Mouse (Mus musculus) kidney, embryonic 15.5 days (tissue): ENCODE measurements around the gene Ubtd1. TPM values are rescaled to one million over a fixed set of nuclear protein-coding genes. Genes with fewer than 3 reads are reported as not detected.
A peak's percentile ranks its signal among the peaks of the same experiment; 100 is the strongest.

Source experiments
- ATAC-seq: fragments of 200-750 bp; cut with Nextera tagmentation; replicated peaks from 2 replicates; pipeline ENCODE4 v1.8.0; 2017; ENCODE audit warnings: moderate TSS enrichment; ENCODE audit not compliant: low FRiP score
- H3K27ac ChIP-seq: fragments of 300-500 bp; sonication (generic); 2 replicates; pipeline ENCODE4 v1.5.1; 2015; ENCODE audit warnings: mild to moderate bottlenecking, inconsistent platforms
- H3K27me3 ChIP-seq: fragments of 300-500 bp; sonication (generic); 2 replicates; pipeline ENCODE4 v1.6.1; 2015; ENCODE audit warnings: inconsistent platforms
- H3K36me3 ChIP-seq: fragments of 300-500 bp; sonication (generic); 2 replicates; pipeline ENCODE4 v1.6.1; 2015; ENCODE audit warnings: inconsistent platforms
- H3K4me1 ChIP-seq: fragments of 300-500 bp; sonication (generic); 2 replicates; pipeline ENCODE4 v1.6.1; 2015; ENCODE audit warnings: inconsistent platforms
- H3K4me2 ChIP-seq: fragments of 300-500 bp; sonication (generic); 2 replicates; pipeline ENCODE4 v1.6.1; 2015; ENCODE audit warnings: moderate library complexity, mild to moderate bottlenecking, inconsistent platforms
- H3K4me3 ChIP-seq: fragments of 300-500 bp; sonication (generic); replicated peaks from 2 replicates; pipeline ENCODE4 v1.5.1; 2015; ENCODE audit warnings: mild to moderate bottlenecking, inconsistent platforms
- H3K9ac ChIP-seq: fragments of 300-500 bp; sonication (generic); 2 replicates; pipeline ENCODE4 v1.6.1; 2015; ENCODE audit warnings: mild to moderate bottlenecking, inconsistent platforms
- H3K9me3 ChIP-seq: fragments of 300-500 bp; sonication (generic); replicated peaks from 2 replicates; pipeline ENCODE4 v1.6.1; 2016; ENCODE audit warnings: inconsistent platforms
- WGBS: fragments of 180-500 bp; shearing (Covaris S2); methylation state at CpG from one replicate; pipeline ENCODE4 v1.1.7; 2015; ENCODE audit warnings: mixed read lengths; 5-methylcytosine and 5-hydroxymethylcytosine counted together
- polyA plus RNA-seq: library from polyadenylated mRNA; unstranded; fragments of >200 nt; fragmentation: Nextera tagmentation; extraction: Ambion mirVana; gene quantifications from 2 replicates; pipeline ENCODE4 v1.2.1, GENCODE M21; 2015

Gene Ubtd1
- polyA plus RNA-seq, 1 experiment from 2014 or later, result 32.3 TPM

GRCm38 (mm10) chr19:41997090-41997489, 15.5 kb downstream of the Ubtd1 start:
- no peaks in the 10 kb centered on the region for H3K27me3 ChIP-seq
- no peak for ATAC-seq
- H3K4me3 ChIP-seq, result no peak overlapping the region
- no peaks in the 10 kb centered on the region for H3K36me3 ChIP-seq
- peaks cover 87% of the 10 kb centered on the region for H3K4me1 ChIP-seq
- H3K27ac ChIP-seq, result 0 out of 2 replicates have a peak overlapping the region, but pooled peaks have one; percentile 86
- no peak overlapping the region for H3K9ac ChIP-seq
- H3K9me3 ChIP-seq, result no peaks in the 10 kb centered on the region
- H3K4me2 ChIP-seq, result no peak overlapping the region
- 65% methylated on average over 10 of the region's 10 CpGs for WGBS

GRCm38 (mm10) chr19:41998770-41999548, 17.4 kb downstream of the Ubtd1 start:
- Histone ChIP-seq H3K36me3 (no peaks in the 10 kb centered on the region), H3K9ac (no peak overlapping the region), H3K27me3 (no peaks in the 10 kb centered on the region), H3K27ac (peak overlapping the region; percentile 80; the same call in 1 of the 2 replicates), H3K4me1 (peaks cover 69% of the 10 kb centered on the region), H3K4me3 (no peak overlapping the region), H3K9me3 (no peaks in the 10 kb centered on the region), H3K4me2 (no peak overlapping the region)
- 87% methylated on average over 9 of the region's 9 CpGs for WGBS
- ATAC-seq, result no peak

- ATAC-seq, result no peak
- 87% methylated on average over 4 of the region's 4 CpGs for WGBS
- H3K9ac ChIP-seq, result no peak overlapping the region
- H3K9me3 ChIP-seq, result no peaks in the 10 kb centered on the region
- peaks cover 69% of the 10 kb centered on the region for H3K4me1 ChIP-seq
- no peaks in the 10 kb centered on the region for H3K27me3 ChIP-seq
- peak overlapping the region; percentile 80 for H3K27ac ChIP-seq
- no peaks in the 10 kb centered on the region for H3K36me3 ChIP-seq
- no peak overlapping the region for H3K4me3 ChIP-seq
- no peak overlapping the region for H3K4me2 ChIP-seq
These were observed 18.2 kb downstream of the Ubtd1 start for GRCm38 (mm10) chr19:41999688-42000283.

GRCm38 (mm10) chr19:42000446-42000958, 18.9 kb downstream of the Ubtd1 start:
- Histone ChIP-seq H3K27me3 (no peaks in the 10 kb centered on the region), H3K9me3 (no peaks in the 10 kb centered on the region), H3K4me3 (no peak overlapping the region), H3K36me3 (no peaks in the 10 kb centered on the region), H3K4me1 (peaks cover 69% of the 10 kb centered on the region), H3K9ac (no peak overlapping the region), H3K27ac (peak overlapping the region; percentile 80), H3K4me2 (no peak overlapping the region)
- no peak for ATAC-seq
- 20% methylated on average over 4 of the region's 4 CpGs for WGBS

- Histone ChIP-seq H3K9ac (no peak overlapping the region), H3K36me3 (no peaks in the 10 kb centered on the region), H3K9me3 (no peaks in the 10 kb centered on the region), H3K4me3 (no peak overlapping the region), H3K4me1 (peaks cover 69% of the 10 kb centered on the region), H3K27me3 (no peaks in the 10 kb centered on the region), H3K27ac (peak overlapping the region; percentile 80), H3K4me2 (no peak overlapping the region)
- WGBS, result 85% methylated on average over 12 of the region's 12 CpGs
- ATAC-seq, result no peak
These were observed 19.9 kb downstream of the Ubtd1 start for GRCm38 (mm10) chr19:42001253-42001980.

DNA sequence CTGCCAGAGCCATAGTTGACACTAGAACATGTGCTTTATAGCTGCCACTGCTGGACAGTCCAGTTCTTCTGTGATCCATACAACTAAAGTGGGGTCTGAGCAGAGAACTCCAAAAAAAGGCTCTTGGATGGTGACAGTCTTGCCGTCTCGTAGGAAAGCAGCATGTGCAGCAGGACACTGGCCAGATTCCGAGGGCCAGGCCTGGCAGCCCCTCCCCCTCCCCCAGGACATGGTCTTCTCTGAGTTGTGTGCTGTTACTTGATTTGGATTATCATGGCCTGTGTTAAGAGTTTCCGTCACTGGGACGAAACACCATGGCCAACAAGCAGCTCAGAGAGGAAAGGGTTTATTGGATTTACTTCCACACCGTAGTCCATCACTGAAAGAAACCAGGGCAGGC, 22.7 kb downstream of the Ubtd1 start:
- Histone ChIP-seq H3K4me2 (no peak overlapping the region), H3K9ac (no peak overlapping the region), H3K4me1 (peaks cover 74% of the 10 kb centered on the region), H3K27ac (peak overlapping the region; percentile 30; the same call in 1 of the 2 replicates), H3K36me3 (no peaks in the 10 kb centered on the region), H3K9me3 (no peaks in the 10 kb centered on the region), H3K4me3 (no peak overlapping the region), H3K27me3 (no peaks in the 10 kb centered on the region)
- WGBS, result 69% methylated on average over 6 of the region's 6 CpGs
- no peak for ATAC-seq

GRCm38 (mm10) chr19:42005616-42006015, 24.1 kb downstream of the Ubtd1 start:
- 67% methylated on average over 3 of the region's 3 CpGs for WGBS
- H3K9me3 ChIP-seq, result no peaks in the 10 kb centered on the region
- no peak overlapping the region for H3K4me3 ChIP-seq
- H3K9ac ChIP-seq, result no peak overlapping the region
- no peaks in the 10 kb centered on the region for H3K36me3 ChIP-seq
- peaks cover 74% of the 10 kb centered on the region for H3K4me1 ChIP-seq
- peak overlapping the region; percentile 39 for H3K27ac ChIP-seq
- ATAC-seq, result no peak
- no peaks in the 10 kb centered on the region for H3K27me3 ChIP-seq
- H3K4me2 ChIP-seq, result no peak overlapping the region

GRCm38 (mm10) chr19:42006568-42006967, 25.0 kb downstream of the Ubtd1 start:
- peak overlapping the region; percentile 39 for H3K27ac ChIP-seq
- no peak overlapping the region for H3K4me3 ChIP-seq
- H3K9ac ChIP-seq, result no peak overlapping the region
- 46% methylated on average over 8 of the region's 8 CpGs for WGBS
- peaks cover 74% of the 10 kb centered on the region for H3K4me1 ChIP-seq
- no peaks in the 10 kb centered on the region for H3K27me3 ChIP-seq
- H3K4me2 ChIP-seq, result no peak overlapping the region
- no peaks in the 10 kb centered on the region for H3K36me3 ChIP-seq
- no peak for ATAC-seq
- no peaks in the 10 kb centered on the region for H3K9me3 ChIP-seq

DNA sequence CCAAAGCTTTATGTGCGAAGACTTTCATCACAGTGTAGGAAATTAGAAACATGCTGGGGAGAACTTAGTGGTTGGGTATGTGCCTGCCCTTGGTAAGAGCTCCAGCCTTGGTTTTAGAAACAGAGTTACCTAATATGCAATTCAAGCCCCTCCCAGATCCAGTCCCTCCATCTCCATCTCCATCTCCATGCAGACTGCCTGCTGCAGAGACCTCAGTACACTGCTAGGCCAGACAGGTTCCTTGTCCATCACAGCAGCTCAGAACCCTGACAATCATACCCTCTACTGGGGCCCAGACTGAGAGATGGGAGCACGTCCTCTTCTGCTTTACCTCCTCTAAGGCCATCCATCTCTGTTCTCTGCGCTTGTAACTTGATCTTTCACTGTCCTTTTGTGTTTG, 27.0 kb downstream of the Ubtd1 start:
- Histone ChIP-seq H3K27ac (peak overlapping the region; percentile 64), H3K4me2 (no peak overlapping the region), H3K36me3 (no peaks in the 10 kb centered on the region; the same call in 1 of the 2 replicates), H3K9ac (peak overlapping the region; percentile 14; the same call in 1 of the 2 replicates), H3K27me3 (no peaks in the 10 kb centered on the region), H3K4me1 (peaks cover 76% of the 10 kb centered on the region), H3K4me3 (no peak overlapping the region), H3K9me3 (no peaks in the 10 kb centered on the region)
- WGBS, result 46% methylated on average over 3 of the region's 3 CpGs
- no peak for ATAC-seq

DNA sequence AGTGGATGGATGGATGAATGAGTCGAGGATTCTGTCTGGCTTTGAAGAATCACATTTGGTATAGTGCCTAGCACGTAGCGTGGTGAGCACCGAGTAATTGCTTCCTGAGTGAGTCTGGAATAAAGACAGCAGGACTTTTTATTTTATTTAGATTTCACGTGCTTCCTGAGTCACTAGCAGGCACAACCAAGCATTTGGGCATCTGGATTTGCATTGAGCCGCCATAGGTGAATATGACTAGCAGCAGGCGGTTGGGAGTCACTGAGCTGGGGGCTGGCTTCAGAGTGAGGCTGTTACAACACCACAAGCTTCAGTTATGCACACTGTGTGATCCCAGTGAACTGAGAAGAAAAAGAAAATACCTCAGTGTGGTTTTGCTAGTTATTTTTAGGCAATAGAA, 27.5 kb downstream of the Ubtd1 start:
- H3K4me1 ChIP-seq, result peaks cover 78% of the 10 kb centered on the region
- no peak overlapping the region for H3K4me2 ChIP-seq
- WGBS, result 22% methylated on average over 7 of the region's 7 CpGs
- no peak for ATAC-seq
- no peaks in the 10 kb centered on the region; the same call in 1 of the 2 replicates for H3K36me3 ChIP-seq
- H3K9ac ChIP-seq, result peak overlapping the region; percentile 14; the same call in 1 of the 2 replicates
- no peaks in the 10 kb centered on the region for H3K9me3 ChIP-seq
- H3K27ac ChIP-seq, result peak overlapping the region; percentile 64
- no peaks in the 10 kb centered on the region for H3K27me3 ChIP-seq
- H3K4me3 ChIP-seq, result no peak overlapping the region

DNA sequence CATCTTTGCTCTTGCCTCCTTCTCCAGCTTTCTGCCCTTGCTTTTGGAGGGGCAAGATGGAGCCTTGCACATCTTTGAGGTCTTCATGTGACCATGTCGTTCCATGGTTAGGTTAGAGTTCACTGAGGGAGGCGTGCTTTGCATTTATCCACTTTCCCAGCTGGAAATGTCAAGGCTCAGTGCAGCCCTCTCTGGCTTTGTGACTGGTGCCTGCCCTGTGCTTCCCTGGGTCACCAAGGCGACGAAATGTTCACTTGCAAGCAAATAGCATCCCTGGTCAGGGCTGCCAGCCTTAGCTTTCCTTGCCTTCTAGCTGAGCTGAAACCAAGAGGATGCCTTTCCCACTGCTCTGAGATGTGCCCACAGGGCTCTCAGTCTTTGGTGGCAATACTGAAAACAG, 28.9 kb downstream of the Ubtd1 start:
- Histone ChIP-seq H3K36me3 (no peaks in the 10 kb centered on the region; the same call in 1 of the 2 replicates), H3K4me2 (no peak overlapping the region), H3K27ac (0 out of 2 replicates have a peak overlapping the region, but pooled peaks have one; percentile 10), H3K9me3 (no peaks in the 10 kb centered on the region), H3K27me3 (no peaks in the 10 kb centered on the region), H3K9ac (no peak overlapping the region), H3K4me1 (peaks cover 71% of the 10 kb centered on the region), H3K4me3 (no peak overlapping the region)
- ATAC-seq, result no peak
- 38% methylated on average over 4 of the region's 4 CpGs for WGBS
